Mouse (Mus musculus): Measurements from ENCODE around the gene Paqr6. TPM values are rescaled to one million over a fixed set of nuclear protein-coding genes. Genes with fewer than 3 reads are reported as not detected.
A peak's percentile ranks its signal among the peaks of the same experiment; 100 is the strongest.

The Paqr6 gene
- polyA plus RNA-seq, 2 experiments: 13.9 to 17.2 TPM

DNA sequence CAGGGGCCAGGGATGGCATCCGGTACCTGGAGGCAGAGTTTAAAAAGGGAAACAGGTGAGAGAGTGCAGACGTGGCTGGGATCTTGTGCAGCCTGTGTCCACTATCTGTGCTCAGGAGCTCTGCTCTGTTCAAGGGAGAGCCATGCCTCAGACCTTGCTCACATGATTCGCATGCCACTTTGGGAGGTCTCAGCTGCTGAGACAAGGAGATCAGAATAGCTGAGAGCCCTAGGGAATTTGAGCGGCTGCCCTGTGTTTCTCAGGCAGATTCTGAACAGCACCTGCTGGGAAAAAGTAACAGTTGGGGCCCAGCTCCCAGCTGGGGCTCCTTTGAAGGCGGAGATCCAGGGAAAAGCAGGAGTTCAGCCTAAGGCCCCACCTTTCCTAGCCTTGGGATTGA, 4.8 kb upstream of the Paqr6 start:
- Histone ChIP-seq H3K4me1 (ENCODE audit: control insufficient read depth, insufficient read depth, low read length) (0 out of 2 replicates have a peak, but pooled peaks cover 3% of the 10 kb centered on the region), H3K9ac (ENCODE audit: low read depth, low read length, severe bottlenecking) (no peak overlapping the region), H3K27ac (replicated peaks; ENCODE audit: low read depth, low read length) (no peak overlapping the region), H3K27me3 (ENCODE audit: control insufficient read depth, insufficient read depth, low read length) (no peaks in the 10 kb centered on the region), H3K36me3 (ENCODE audit: control insufficient read depth, insufficient read depth, low read length) (peaks cover 77% of the 10 kb centered on the region), H3K4me3 (replicated peaks; ENCODE audit: low read length) (no peak overlapping the region), H3K9me3 (ENCODE audit: control insufficient read depth, low read length) (no peaks in the 10 kb centered on the region), H3K4me2 (replicated peaks; ENCODE audit: low read depth, low read length, severe bottlenecking) (no peak overlapping the region)
- TF ChIP-seq POLR2A (IDR thresholded peaks at IDR 0.05; ENCODE audit: borderline replicate concordance, extremely low read depth, insufficient read depth, insufficient read length): no peak
- ATAC-seq (ENCODE audit: low FRiP score, low read depth) (0 out of 2 replicates have a peak, but pooled peaks have one; percentile 18), DNase-seq (ENCODE audit: low spot score) (no peak)
- 72% methylated on average over 5 of the region's 5 CpGs for whole genome bisulfite sequencing

GRCm38 (mm10) chr3:88359989-88360388, 4.4 kb upstream of the Paqr6 start:
- H3K4me1 ChIP-seq (ENCODE audit: control insufficient read depth, insufficient read depth, low read length): 0 out of 2 replicates have a peak, but pooled peaks cover 5% of the 10 kb centered on the region
- peaks cover 3% of the 10 kb centered on the region; the same call in 1 of the 2 replicates for H3K27me3 ChIP-seq (ENCODE audit: control insufficient read depth, insufficient read depth, low read length)
- no peak overlapping the region for H3K9ac ChIP-seq (ENCODE audit: low read depth, low read length, severe bottlenecking)
- 65% methylated on average over 3 of the region's 3 CpGs for WGBS
- H3K27ac ChIP-seq (replicated peaks; ENCODE audit: low read depth, low read length): no peak overlapping the region
- no peak overlapping the region for H3K4me2 ChIP-seq (replicated peaks; ENCODE audit: low read depth, low read length, severe bottlenecking)
- peaks cover 73% of the 10 kb centered on the region for H3K36me3 ChIP-seq (ENCODE audit: control insufficient read depth, insufficient read depth, low read length)
- H3K4me3 ChIP-seq (replicated peaks; ENCODE audit: low read length): no peak overlapping the region
- H3K9me3 ChIP-seq (ENCODE audit: control insufficient read depth, low read length): no peaks in the 10 kb centered on the region
- no peak for TF ChIP-seq POLR2A (IDR thresholded peaks at IDR 0.05; ENCODE audit: borderline replicate concordance, extremely low read depth, insufficient read depth, insufficient read length)
- ATAC-seq (ENCODE audit: low FRiP score, low read depth): no peak
- DNase-seq (ENCODE audit: low spot score): no peak

- Histone ChIP-seq H3K27ac (replicated peaks; ENCODE audit: low read depth, low read length) (no peak overlapping the region), H3K4me3 (replicated peaks; ENCODE audit: low read length) (no peak overlapping the region), H3K4me1 (ENCODE audit: control insufficient read depth, insufficient read depth, low read length) (0 out of 2 replicates have a peak, but pooled peaks cover 5% of the 10 kb centered on the region), H3K9me3 (ENCODE audit: control insufficient read depth, low read length) (no peaks in the 10 kb centered on the region), H3K4me2 (replicated peaks; ENCODE audit: low read depth, low read length, severe bottlenecking) (no peak overlapping the region), H3K9ac (ENCODE audit: low read depth, low read length, severe bottlenecking) (no peak overlapping the region), H3K36me3 (ENCODE audit: control insufficient read depth, insufficient read depth, low read length) (peaks cover 62% of the 10 kb centered on the region), H3K27me3 (ENCODE audit: control insufficient read depth, insufficient read depth, low read length) (peaks cover 14% of the 10 kb centered on the region)
- WGBS: 65% methylated on average over 6 of the region's 6 CpGs
- no peak for ATAC-seq (ENCODE audit: low FRiP score, low read depth)
- no peak for TF ChIP-seq POLR2A (IDR thresholded peaks at IDR 0.05; ENCODE audit: borderline replicate concordance, extremely low read depth, insufficient read depth, insufficient read length)
- no peak for DNase-seq (ENCODE audit: low spot score)
These were observed 3.3 kb upstream of the Paqr6 start for GRCm38 (mm10) chr3:88361096-88361495.

- Histone ChIP-seq H3K4me1 (ENCODE audit: control insufficient read depth, insufficient read depth, low read length) (0 out of 2 replicates have a peak, but pooled peaks cover 5% of the 10 kb centered on the region), H3K4me3 (replicated peaks; ENCODE audit: low read length) (no peak overlapping the region), H3K9ac (ENCODE audit: low read depth, low read length, severe bottlenecking) (no peak overlapping the region), H3K27me3 (ENCODE audit: control insufficient read depth, insufficient read depth, low read length) (peaks cover 16% of the 10 kb centered on the region), H3K27ac (replicated peaks; ENCODE audit: low read depth, low read length) (no peak overlapping the region), H3K4me2 (replicated peaks; ENCODE audit: low read depth, low read length, severe bottlenecking) (no peak overlapping the region), H3K36me3 (ENCODE audit: control insufficient read depth, insufficient read depth, low read length) (peaks cover 56% of the 10 kb centered on the region), H3K9me3 (ENCODE audit: control insufficient read depth, low read length) (no peaks in the 10 kb centered on the region)
- no peak for TF ChIP-seq POLR2A (IDR thresholded peaks at IDR 0.05; ENCODE audit: borderline replicate concordance, extremely low read depth, insufficient read depth, insufficient read length)
- no peak for DNase-seq (ENCODE audit: low spot score)
- 93% methylated on average over 2 of the region's 2 CpGs for WGBS
- ATAC-seq (ENCODE audit: low FRiP score, low read depth): no peak
These were observed 2.6 kb upstream of the Paqr6 start for GRCm38 (mm10) chr3:88361612-88362313.

DNA sequence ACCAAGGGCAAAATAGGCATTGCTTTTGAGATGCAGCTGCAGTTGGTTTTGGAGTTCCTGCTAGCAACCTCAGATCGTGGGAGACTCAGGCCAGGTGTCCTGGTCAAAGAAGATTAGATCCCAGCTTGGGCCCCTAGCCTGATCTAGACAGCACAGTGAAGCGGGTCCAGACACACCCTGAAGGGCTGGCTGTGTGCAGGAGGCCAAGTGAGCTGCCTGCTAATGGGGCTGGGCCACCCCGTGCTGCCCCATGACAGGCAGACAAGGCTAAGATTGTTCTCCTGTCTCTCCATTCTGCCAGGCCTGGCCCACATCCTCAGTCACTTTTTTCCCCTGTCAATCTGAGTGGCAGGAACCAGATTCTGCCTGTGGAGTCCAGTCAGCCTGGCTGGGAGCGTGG, 684 bp upstream of the Paqr6 start:
- H3K9me3 ChIP-seq (ENCODE audit: control insufficient read depth, low read length): no peaks in the 10 kb centered on the region
- no peak overlapping the region for H3K4me2 ChIP-seq (replicated peaks; ENCODE audit: low read depth, low read length, severe bottlenecking)
- ATAC-seq (ENCODE audit: low FRiP score, low read depth): no peak
- H3K36me3 ChIP-seq (ENCODE audit: control insufficient read depth, insufficient read depth, low read length): peaks cover 37% of the 10 kb centered on the region
- no peak for TF ChIP-seq POLR2A (IDR thresholded peaks at IDR 0.05; ENCODE audit: borderline replicate concordance, extremely low read depth, insufficient read depth, insufficient read length)
- no peak for DNase-seq (ENCODE audit: low spot score)
- no peak overlapping the region for H3K4me3 ChIP-seq (replicated peaks; ENCODE audit: low read length)
- 62% methylated on average over 4 of the region's 4 CpGs for WGBS
- H3K27me3 ChIP-seq (ENCODE audit: control insufficient read depth, insufficient read depth, low read length): peaks cover 16% of the 10 kb centered on the region
- 0 out of 2 replicates have a peak, but pooled peaks cover 5% of the 10 kb centered on the region for H3K4me1 ChIP-seq (ENCODE audit: control insufficient read depth, insufficient read depth, low read length)
- H3K27ac ChIP-seq (replicated peaks; ENCODE audit: low read depth, low read length): 0 out of 2 replicates have a peak overlapping the region, but pooled peaks have one; percentile 7
- 0 out of 2 replicates have a peak overlapping the region, but pooled peaks have one; percentile 16 for H3K9ac ChIP-seq (ENCODE audit: low read depth, low read length, severe bottlenecking)

Measured in limb, embryonic 14.5 days (tissue).